Mouse (Mus musculus): ENCODE data around the gene Actl10. TPM values are rescaled to one million over a fixed set of nuclear protein-coding genes. Genes with fewer than 3 reads are reported as not detected.

Gene Actl10
- polyA plus RNA-seq, 1 experiment from 2014 or later, result 0.17 TPM

DNA sequence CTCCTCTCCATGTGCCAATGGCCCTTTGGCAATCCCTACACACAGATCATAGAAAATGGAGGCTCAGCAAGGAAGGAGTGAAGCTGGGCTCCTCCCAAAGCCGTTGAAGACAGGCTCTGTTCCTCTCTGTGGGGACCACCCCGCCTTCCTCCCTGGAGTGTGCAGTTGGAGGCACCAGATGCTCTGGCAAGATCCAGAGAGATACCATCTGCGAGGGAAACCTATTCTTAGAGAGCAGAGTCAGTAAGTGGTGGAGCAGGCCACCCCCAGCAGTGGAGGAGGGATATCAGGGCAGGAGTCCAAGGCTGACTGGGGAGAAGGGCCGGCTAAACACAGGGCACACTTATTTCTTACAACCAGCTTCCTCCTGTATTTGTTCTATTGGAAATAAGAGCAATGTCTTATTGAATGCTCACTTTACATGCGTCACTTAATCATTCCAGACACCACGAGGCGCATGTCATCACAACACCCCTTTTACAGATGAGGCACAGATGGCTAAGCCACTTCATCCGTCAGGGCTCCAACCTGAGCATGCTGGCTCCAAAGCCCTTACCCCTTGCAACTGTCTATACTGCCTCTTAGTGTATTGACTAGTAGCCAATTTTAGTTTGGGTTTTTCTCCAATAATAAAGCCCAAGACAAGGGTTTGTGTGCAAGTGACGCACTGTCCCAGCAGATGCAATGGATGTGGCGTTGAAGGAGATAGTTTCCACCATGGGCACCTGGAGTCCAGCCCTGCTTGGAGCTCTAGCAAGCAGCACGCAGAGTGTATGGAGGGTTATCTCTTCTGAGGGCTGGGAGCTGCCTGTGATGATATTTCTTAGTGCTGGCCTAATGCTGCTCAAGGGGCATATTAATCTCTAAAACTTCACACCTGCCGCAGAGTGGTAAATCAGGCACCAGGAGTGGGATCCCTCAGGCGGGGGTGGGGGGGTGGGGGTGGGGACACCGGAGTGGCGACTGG, 32.6 kb downstream of the Actl10 start:
- 50% methylated on average over 15 of the region's 15 CpGs for WGBS
- Histone ChIP-seq H3K36me3 (peaks cover 15% of the 10 kb centered on the region), H3K9me3 (replicated peaks) (no peaks in the 10 kb centered on the region), H3K4me2 (replicated peaks) (no peak overlapping the region), H3K27me3 (no peaks in the 10 kb centered on the region), H3K27ac (replicated peaks) (peak overlapping the region; percentile 66), H3K4me1 (peaks cover 26% of the 10 kb centered on the region), H3K9ac (no peak overlapping the region), H3K4me3 (replicated peaks) (no peak overlapping the region)
- peak; percentile 73 for ATAC-seq (ENCODE audit: insufficient number of reproducible peaks, low FRiP score, low TSS enrichment, low read depth)

DNA sequence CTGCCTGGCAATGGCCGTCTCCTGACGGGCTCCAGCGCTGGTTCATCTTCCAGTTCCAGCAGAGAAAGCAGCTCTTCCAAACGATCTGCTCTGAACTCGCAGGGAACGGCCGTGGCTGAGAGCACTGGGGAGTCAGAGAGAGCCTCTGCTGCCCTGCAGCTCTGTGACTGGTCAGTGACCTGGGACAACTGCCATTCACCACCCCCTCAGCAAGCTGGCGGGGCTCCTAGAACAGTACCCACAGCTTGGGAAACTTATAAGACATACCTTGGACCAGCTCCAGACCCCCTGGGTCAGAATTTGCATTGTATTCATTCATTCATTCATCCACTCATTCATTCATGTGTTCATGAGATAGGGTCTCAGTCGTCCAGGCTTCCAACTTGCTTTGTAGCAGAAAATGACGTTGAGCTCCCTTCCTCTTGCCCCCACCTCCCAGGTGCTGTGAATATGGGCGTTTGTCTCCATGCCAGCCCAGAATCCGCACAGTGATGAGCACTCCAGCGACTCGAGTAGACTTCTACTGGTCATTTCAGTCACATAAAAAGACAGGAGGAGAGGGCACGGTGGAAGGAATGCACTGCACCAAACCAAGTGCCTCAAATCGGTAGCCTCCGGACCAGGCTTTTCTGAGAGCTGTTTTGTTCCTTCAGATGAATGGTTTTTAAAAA, 33.5 kb downstream of the Actl10 start:
- Histone ChIP-seq H3K4me3 (replicated peaks) (no peak overlapping the region), H3K9ac (no peak overlapping the region), H3K4me2 (replicated peaks) (no peak overlapping the region), H3K4me1 (peaks cover 26% of the 10 kb centered on the region), H3K27me3 (no peaks in the 10 kb centered on the region), H3K27ac (replicated peaks) (no peak overlapping the region), H3K9me3 (replicated peaks) (no peaks in the 10 kb centered on the region), H3K36me3 (peaks cover 15% of the 10 kb centered on the region)
- WGBS, result 69% methylated on average over 17 of the region's 17 CpGs
- ATAC-seq (ENCODE audit: insufficient number of reproducible peaks, low FRiP score, low TSS enrichment, low read depth), result no peak

DNA sequence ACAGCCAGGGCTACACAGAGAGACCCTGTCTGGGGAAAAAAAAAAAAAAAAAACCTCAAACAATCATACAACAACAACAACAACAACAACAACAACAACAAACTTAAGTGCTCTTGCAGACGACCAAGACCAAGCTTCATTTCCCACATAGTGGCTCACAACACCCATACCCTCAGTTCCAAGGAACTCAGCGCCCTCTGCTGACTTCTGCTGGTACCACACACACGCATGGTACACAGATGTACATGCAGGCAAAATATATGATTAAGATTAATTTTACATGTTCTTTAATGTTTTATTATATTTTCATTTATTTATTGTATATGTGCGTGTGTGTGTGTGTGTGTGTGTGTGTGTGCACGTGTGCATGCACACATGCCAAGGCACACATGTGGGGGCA, 34.8 kb downstream of the Actl10 start:
- H3K9me3 ChIP-seq (replicated peaks), result no peaks in the 10 kb centered on the region
- WGBS, result 71% methylated on average over 5 of the region's 5 CpGs
- no peaks in the 10 kb centered on the region for H3K27me3 ChIP-seq
- H3K4me1 ChIP-seq, result peaks cover 26% of the 10 kb centered on the region
- no peak overlapping the region for H3K9ac ChIP-seq
- H3K4me2 ChIP-seq (replicated peaks), result no peak overlapping the region
- H3K27ac ChIP-seq (replicated peaks), result no peak overlapping the region
- peaks cover 15% of the 10 kb centered on the region for H3K36me3 ChIP-seq
- no peak overlapping the region for H3K4me3 ChIP-seq (replicated peaks)
- no peak for ATAC-seq (ENCODE audit: insufficient number of reproducible peaks, low FRiP score, low TSS enrichment, low read depth)

DNA sequence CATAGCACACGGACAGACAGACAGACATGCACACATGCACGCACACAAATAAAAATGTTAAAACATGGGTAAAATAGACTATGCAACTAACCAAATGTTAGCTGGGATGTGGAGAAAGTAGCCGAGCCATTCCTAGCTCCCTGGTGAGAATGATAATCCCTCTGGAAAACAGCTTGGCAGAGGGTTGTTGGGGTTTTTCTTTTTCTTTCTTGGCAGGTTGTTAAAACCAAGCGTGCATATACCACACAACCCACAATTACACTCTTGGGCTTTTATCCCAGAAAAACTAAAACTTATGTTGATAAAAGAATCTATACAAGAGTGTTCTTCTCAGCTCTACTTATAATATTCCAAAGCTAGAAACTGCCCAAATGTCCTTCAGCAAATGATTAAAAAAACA, 37.5 kb downstream of the Actl10 start:
- no peak overlapping the region for H3K4me3 ChIP-seq (replicated peaks)
- H3K4me1 ChIP-seq, result peaks cover 17% of the 10 kb centered on the region
- no peaks in the 10 kb centered on the region for H3K9me3 ChIP-seq (replicated peaks)
- H3K36me3 ChIP-seq, result peaks cover 32% of the 10 kb centered on the region
- WGBS, result 74% methylated on average over 4 of the region's 4 CpGs
- H3K27me3 ChIP-seq, result no peaks in the 10 kb centered on the region
- H3K9ac ChIP-seq, result no peak overlapping the region
- ATAC-seq (ENCODE audit: insufficient number of reproducible peaks, low FRiP score, low TSS enrichment, low read depth), result no peak
- peak overlapping the region; percentile 45; the same call in 1 of the 2 replicates for H3K27ac ChIP-seq (replicated peaks)
- H3K4me2 ChIP-seq (replicated peaks), result no peak overlapping the region

DNA sequence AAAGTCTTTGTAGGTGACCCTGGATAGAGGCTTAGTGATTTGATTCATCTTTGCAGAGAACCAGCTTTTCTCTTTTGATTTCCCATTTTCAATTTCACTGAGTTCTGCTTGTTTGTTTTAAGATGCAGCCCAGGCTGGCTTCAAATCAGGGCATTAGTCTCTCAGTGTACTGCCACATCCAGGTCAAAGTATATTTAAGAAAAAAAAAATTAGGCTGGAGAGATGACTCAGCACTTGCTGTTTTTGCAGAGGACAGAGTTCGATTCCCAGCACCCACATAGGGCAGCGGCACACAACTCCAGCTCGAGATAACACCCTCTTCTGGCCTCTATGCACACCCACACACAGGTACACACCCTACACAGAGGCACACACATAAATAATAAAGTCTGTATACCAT, 39.7 kb downstream of the Actl10 start:
- no peak overlapping the region for H3K4me3 ChIP-seq (replicated peaks)
- H3K27me3 ChIP-seq, result no peaks in the 10 kb centered on the region
- ATAC-seq (ENCODE audit: insufficient number of reproducible peaks, low FRiP score, low TSS enrichment, low read depth), result no peak
- no peak overlapping the region for H3K4me2 ChIP-seq (replicated peaks)
- WGBS, result 88% methylated on average over 3 of the region's 3 CpGs
- no peak overlapping the region for H3K27ac ChIP-seq (replicated peaks)
- no peaks in the 10 kb centered on the region for H3K9me3 ChIP-seq (replicated peaks)
- H3K36me3 ChIP-seq, result peaks cover 40% of the 10 kb centered on the region
- H3K9ac ChIP-seq, result no peak overlapping the region
- H3K4me1 ChIP-seq, result no peaks in the 10 kb centered on the region

DNA sequence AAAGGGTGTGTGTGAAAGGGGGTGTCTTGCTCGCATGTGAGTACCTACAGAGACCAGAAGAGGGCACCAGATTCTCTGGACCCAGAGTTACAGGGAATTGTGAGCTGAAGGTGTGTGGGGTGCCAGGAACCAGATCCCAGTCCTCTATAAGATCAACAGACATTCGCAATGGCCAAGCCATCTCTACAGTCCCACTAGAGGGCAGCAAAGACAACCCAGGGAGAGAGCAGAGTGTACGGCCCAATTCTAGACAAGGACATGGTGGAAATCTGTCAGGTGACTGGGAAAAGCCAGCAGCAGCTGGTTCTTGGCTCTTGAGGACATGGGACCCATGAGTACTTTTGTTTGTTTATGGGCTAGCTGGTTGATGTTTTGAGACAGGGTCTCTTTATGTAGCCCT, 41.4 kb downstream of the Actl10 start:
- 80% methylated on average over 3 of the region's 3 CpGs for WGBS
- Histone ChIP-seq H3K4me2 (replicated peaks) (no peak overlapping the region), H3K27me3 (no peaks in the 10 kb centered on the region), H3K4me3 (replicated peaks) (no peak overlapping the region), H3K36me3 (peaks cover 24% of the 10 kb centered on the region; the same call in 1 of the 2 replicates), H3K9me3 (replicated peaks) (no peaks in the 10 kb centered on the region), H3K27ac (replicated peaks) (no peak overlapping the region), H3K9ac (no peak overlapping the region), H3K4me1 (no peaks in the 10 kb centered on the region)
- ATAC-seq (ENCODE audit: insufficient number of reproducible peaks, low FRiP score, low TSS enrichment, low read depth), result no peak

DNA sequence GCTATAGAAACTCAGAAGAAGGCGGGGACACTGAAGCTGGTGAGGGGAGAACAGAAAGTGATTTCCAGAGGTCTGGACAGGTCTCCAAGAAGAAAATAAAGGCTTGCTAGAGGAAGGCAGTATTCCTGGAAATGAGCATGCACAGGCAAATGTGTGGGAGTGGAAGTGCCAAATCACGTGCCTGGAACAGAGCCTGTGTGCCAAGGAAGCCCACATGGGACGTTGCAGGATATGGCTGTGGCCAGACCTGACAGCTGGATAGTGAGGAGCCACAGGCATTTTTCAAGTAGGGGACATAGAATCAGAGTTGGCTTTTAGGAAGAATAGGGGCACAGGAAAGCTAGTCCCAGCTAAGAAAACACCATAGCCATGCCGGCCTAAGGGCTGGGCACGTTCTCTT, 44.2 kb downstream of the Actl10 start:
- no peaks in the 10 kb centered on the region for H3K9me3 ChIP-seq (replicated peaks)
- no peak overlapping the region for H3K4me2 ChIP-seq (replicated peaks)
- 0 out of 2 replicates have a peak overlapping the region, but pooled peaks have one; percentile 17 for H3K27ac ChIP-seq (replicated peaks)
- H3K27me3 ChIP-seq, result no peaks in the 10 kb centered on the region
- peaks cover 24% of the 10 kb centered on the region; the same call in 1 of the 2 replicates for H3K36me3 ChIP-seq
- H3K4me1 ChIP-seq, result no peaks in the 10 kb centered on the region
- ATAC-seq (ENCODE audit: insufficient number of reproducible peaks, low FRiP score, low TSS enrichment, low read depth), result no peak
- 62% methylated on average over 5 of the region's 5 CpGs for WGBS
- no peak overlapping the region for H3K4me3 ChIP-seq (replicated peaks)
- H3K9ac ChIP-seq, result no peak overlapping the region

DNA sequence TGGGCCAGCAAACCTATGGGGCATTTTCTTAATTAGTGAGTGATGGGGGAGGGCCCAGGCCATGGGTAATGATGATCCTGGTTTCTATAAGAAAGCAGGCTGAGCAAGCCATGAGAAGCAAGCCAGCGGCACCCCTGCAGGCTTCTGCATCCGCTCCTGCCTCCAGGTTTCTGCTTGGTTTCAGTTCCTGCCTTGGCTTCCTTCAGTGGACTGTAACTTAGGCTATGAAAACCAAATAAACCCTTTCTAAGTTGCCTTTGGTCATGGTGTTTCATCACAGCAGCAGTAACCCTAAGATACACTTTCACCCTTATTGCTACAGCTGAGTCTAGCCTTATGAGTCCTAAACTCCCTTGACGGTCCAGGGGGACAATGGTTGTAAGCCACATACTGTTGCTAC, 45.8 kb downstream of the Actl10 start:
- WGBS, result 89% methylated on average over 3 of the region's 3 CpGs
- Histone ChIP-seq H3K9ac (no peak overlapping the region), H3K27ac (replicated peaks) (no peak overlapping the region), H3K9me3 (replicated peaks) (no peaks in the 10 kb centered on the region), H3K4me3 (replicated peaks) (no peak overlapping the region), H3K4me2 (replicated peaks) (no peak overlapping the region), H3K27me3 (no peaks in the 10 kb centered on the region), H3K4me1 (peaks cover 2% of the 10 kb centered on the region), H3K36me3 (peaks cover 23% of the 10 kb centered on the region; the same call in 1 of the 2 replicates)
- ATAC-seq (ENCODE audit: insufficient number of reproducible peaks, low FRiP score, low TSS enrichment, low read depth), result no peak

DNA sequence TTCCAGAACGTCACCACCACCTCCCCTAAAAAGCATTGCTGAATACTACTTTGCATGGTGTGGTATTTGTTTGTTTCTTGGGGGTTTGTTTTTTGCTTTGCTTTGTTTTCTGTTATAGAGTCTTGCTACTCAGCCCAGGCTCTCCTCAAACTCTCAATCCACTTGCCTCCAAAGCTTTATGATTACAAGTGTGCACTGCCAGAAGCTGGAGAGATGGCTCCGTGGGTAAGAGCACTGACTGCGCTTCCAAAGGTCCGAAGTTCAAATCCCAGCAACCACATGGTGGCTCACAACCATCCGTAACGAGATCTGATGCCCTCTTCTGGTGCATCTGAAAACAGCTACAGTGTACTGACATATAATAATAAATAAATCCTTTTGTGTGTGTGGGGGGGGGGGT, 49.0 kb downstream of the Actl10 start:
- ATAC-seq (ENCODE audit: insufficient number of reproducible peaks, low FRiP score, low TSS enrichment, low read depth), result no peak
- Histone ChIP-seq H3K27me3 (no peaks in the 10 kb centered on the region), H3K27ac (replicated peaks) (no peak overlapping the region), H3K4me3 (replicated peaks) (no peak overlapping the region), H3K36me3 (no peaks in the 10 kb centered on the region), H3K4me2 (replicated peaks) (no peak overlapping the region), H3K4me1 (peaks cover 16% of the 10 kb centered on the region), H3K9me3 (replicated peaks) (no peaks in the 10 kb centered on the region), H3K9ac (no peak overlapping the region)
- whole genome bisulfite sequencing, result 70% methylated on average over 6 of the region's 6 CpGs

DNA sequence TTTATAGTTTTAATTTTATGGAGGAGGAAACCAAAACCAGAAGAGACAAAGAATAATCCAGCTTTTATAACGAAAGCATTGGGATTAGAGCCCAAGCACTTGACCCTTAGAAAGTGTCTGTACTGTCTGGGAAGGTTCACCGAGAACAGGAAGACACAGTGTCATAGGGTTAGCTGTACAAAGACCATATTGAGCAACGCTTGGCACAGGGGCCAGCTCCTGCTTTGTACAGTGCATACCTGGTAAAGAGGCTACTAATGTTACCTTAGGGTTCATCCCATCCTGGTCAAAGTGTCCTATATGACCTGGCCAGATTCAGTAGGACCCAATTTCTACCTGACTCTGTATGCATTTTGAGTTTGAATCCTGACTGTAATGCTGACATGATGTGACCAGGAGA, 49.7 kb downstream of the Actl10 start:
- peaks cover 16% of the 10 kb centered on the region for H3K4me1 ChIP-seq
- H3K36me3 ChIP-seq, result no peaks in the 10 kb centered on the region
- H3K27ac ChIP-seq (replicated peaks), result no peak overlapping the region
- no peak overlapping the region for H3K4me2 ChIP-seq (replicated peaks)
- H3K9me3 ChIP-seq (replicated peaks), result no peaks in the 10 kb centered on the region
- no peak for ATAC-seq (ENCODE audit: insufficient number of reproducible peaks, low FRiP score, low TSS enrichment, low read depth)
- no peak overlapping the region for H3K4me3 ChIP-seq (replicated peaks)
- no peaks in the 10 kb centered on the region for H3K27me3 ChIP-seq
- H3K9ac ChIP-seq, result no peak overlapping the region
- WGBS, result 73% methylated on average over 3 of the region's 3 CpGs
